Mouse (Mus musculus) left cerebral cortex, adult 8-10 months (tissue): ENCODE results near the gene Prps1. TPM values are rescaled to one million over a fixed set of nuclear protein-coding genes. Genes with fewer than 3 reads are reported as not detected.

ENCODE experiments used
- total RNA-seq, 4 experiments: library from RNA; stranded (reverse); gene quantifications; 2 replicates each; pipeline ENCODE4 v1.2.4; 2022

Gene Prps1
- total RNA-seq, 4 experiments from 2014 or later = 70.4 to 87.2 (median 75.8) TPM

Other genes starting within 250 kb of the Prps1 start
- 10 to 100 TPM; 23.7 to 31.1 (median 26.7) TPM for gene Frmpd3, start 114.3 kb upstream of the Prps1 start, total RNA-seq
- gene Tsc22d3, start 144.0 kb downstream of the Prps1 start, total RNA-seq = 10 to 100 TPM; 88.4 to 97.1 (median 92.7) TPM
- gene Mid2, start 208.0 kb downstream of the Prps1 start, total RNA-seq = 10 to 100 TPM; 31.0 to 33.4 (median 32.2) TPM